ENCODE assay signal across 20 mouse cellular contexts in the genomic region with DNA sequence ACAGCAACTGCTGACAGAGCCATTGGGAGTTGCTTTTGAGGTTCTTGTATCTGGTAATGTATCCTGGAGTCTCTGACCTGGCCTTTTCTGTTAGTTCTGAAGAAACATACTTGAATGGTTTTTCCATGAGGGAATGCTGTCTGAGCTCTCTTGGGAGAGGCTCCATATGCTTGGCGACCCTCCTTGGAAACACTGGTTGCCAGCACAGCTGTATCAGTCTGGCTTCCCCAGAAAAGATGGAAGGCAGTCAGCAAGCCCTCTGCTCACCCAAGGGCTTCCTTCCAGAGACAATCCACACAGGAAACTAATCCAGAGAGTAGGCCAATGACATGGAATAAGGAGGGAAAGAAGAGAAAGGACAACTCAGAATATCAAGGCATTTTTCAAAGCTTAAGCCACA.
DNase-seq lines count a peak whose midpoint lies in the region; ATAC-seq and TF ChIP-seq lines count a peak whose summit lies in the region.
"Had no signal": no experiment of that assay in that cellular context is flagged by ENCODE, and none has a peak within 500 bp of the region (broad histone marks: within the 10 kb centered on the region; RNA-seq: fewer than 3 reads in every experiment).

No protein-coding gene starts in this region.

- peak overlapping the region; percentile 44; the same call in 1 of the 2 replicates for H3K27ac ChIP-seq in embryonic facial prominence, embryonic 13.5 days
- no peak overlapping the region for H3K27ac ChIP-seq in embryonic facial prominence, embryonic 10.5 days (replicated peaks)
- H3K27ac ChIP-seq in lung, postnatal 0 days (ENCODE audit: low read length), result no peak overlapping the region
- H3K27ac ChIP-seq in layer of hippocampus, adult 2 months, result no peak overlapping the region
- H3K27ac ChIP-seq: heart, embryonic 13.5 days; hindbrain, embryonic 14.5 days; limb, embryonic 13.5 days; midbrain, embryonic 12.5 days had no signal

- intact Hi-C loops in heart, postnatal 36 days (cut with DNase I), result no loop called here

- H3K27me3 ChIP-seq in embryonic facial prominence, embryonic 13.5 days, result no peaks in the 10 kb centered on the region
- no peaks in the 10 kb centered on the region for H3K27me3 ChIP-seq in embryonic facial prominence, embryonic 10.5 days (replicated peaks; ENCODE audit: low read depth, poor library complexity, severe bottlenecking)
- no peaks in the 10 kb centered on the region for H3K27me3 ChIP-seq in lung, postnatal 0 days (replicated peaks; ENCODE audit: insufficient read depth, low read length)
- H3K27me3 ChIP-seq: heart, embryonic 13.5 days; limb, embryonic 13.5 days; midbrain, embryonic 12.5 days had no signal

- no peaks in the 10 kb centered on the region for H3K36me3 ChIP-seq in embryonic facial prominence, embryonic 13.5 days
- no peaks in the 10 kb centered on the region for H3K36me3 ChIP-seq in embryonic facial prominence, embryonic 10.5 days (replicated peaks)
- H3K36me3 ChIP-seq in lung, postnatal 0 days (ENCODE audit: insufficient read depth, low read length), result no peaks in the 10 kb centered on the region
- H3K36me3 ChIP-seq: heart, embryonic 13.5 days; limb, embryonic 13.5 days; midbrain, embryonic 12.5 days had no signal

- H3K4me2 ChIP-seq in embryonic facial prominence, embryonic 13.5 days, result no peak overlapping the region
- no peak overlapping the region for H3K4me2 ChIP-seq in lung, postnatal 0 days (replicated peaks; ENCODE audit: low read depth, low read length)
- H3K4me2 ChIP-seq: heart, embryonic 13.5 days; hindbrain, embryonic 14.5 days; limb, embryonic 13.5 days; lung, embryonic 14.5 days; midbrain, embryonic 12.5 days had no signal

- ATAC-seq in embryonic facial prominence, embryonic 13.5 days (ENCODE audit: insufficient number of reproducible peaks, insufficient read depth, low FRiP score, low TSS enrichment, low read depth), result no peak
- no peak for ATAC-seq in lung, postnatal 0 days
- ATAC-seq: forebrain, postnatal 0 days; intestine, embryonic 16.5 days had no signal

- DNase-seq in embryonic facial prominence, embryonic 10.5 days (ENCODE audit: low spot score), result no peak
- peak; percentile 9 to 11 for DNase-seq in lung, adult 18-20 months
- DNase-seq in lung, postnatal 0 days (ENCODE audit: low spot score), result no peak
- peak; percentile 68 for DNase-seq in gastrocnemius, postnatal 25 days
- DNase-seq in heart, postnatal 36 days, result peak; percentile 56 to 63
- no peak for DNase-seq in adrenal gland, adult 2 months
- DNase-seq in layer of hippocampus, adult 2 months (ENCODE audit: low spot score in 2 of 2), result no peak
- DNase-seq: adrenal gland, postnatal 14 days; cerebellum, adult 9-10 months; embryo, embryonic 11 days; forebrain, postnatal 0 days; lung, embryonic 14.5 days; thymus, postnatal 36 days had no signal

- H3K4me3 ChIP-seq in embryonic facial prominence, embryonic 13.5 days, result no peak overlapping the region
- H3K4me3 ChIP-seq in embryonic facial prominence, embryonic 10.5 days, result no peak overlapping the region
- H3K4me3 ChIP-seq in lung, postnatal 0 days (ENCODE audit: low read depth, low read length), result no peak overlapping the region
- no peak overlapping the region for H3K4me3 ChIP-seq in layer of hippocampus, adult 2 months
- H3K4me3 ChIP-seq: heart, embryonic 13.5 days; limb, embryonic 13.5 days; midbrain, embryonic 12.5 days; myocyte had no signal

- no peak for TF ChIP-seq CTCF in lung, postnatal 0 days (IDR thresholded peaks at IDR 0.05)
- no peak for TF ChIP-seq CTCF in layer of hippocampus, adult 2 months (conservative IDR thresholded peaks at IDR 0.05)

- WGBS in embryonic facial prominence, embryonic 13.5 days, result 54% methylated on average over 1 of the region's 1 CpGs
- 69% methylated on average over 1 of the region's 1 CpGs for WGBS in embryonic facial prominence, embryonic 10.5 days
- WGBS in lung, postnatal 0 days, result 63% methylated on average over 1 of the region's 1 CpGs

- H3K9me3 ChIP-seq in embryonic facial prominence, embryonic 13.5 days, result no peaks in the 10 kb centered on the region
- H3K9me3 ChIP-seq in embryonic facial prominence, embryonic 10.5 days, result no peaks in the 10 kb centered on the region
- no peaks in the 10 kb centered on the region for H3K9me3 ChIP-seq in lung, postnatal 0 days (ENCODE audit: low read length)
- H3K9me3 ChIP-seq: heart, embryonic 13.5 days; limb, embryonic 13.5 days; midbrain, embryonic 12.5 days had no signal

- peaks cover 8% of the 10 kb centered on the region; the same call in 1 of the 2 replicates for H3K4me1 ChIP-seq in embryonic facial prominence, embryonic 13.5 days
- no peaks in the 10 kb centered on the region for H3K4me1 ChIP-seq in embryonic facial prominence, embryonic 10.5 days
- no peaks in the 10 kb centered on the region for H3K4me1 ChIP-seq in lung, postnatal 0 days (ENCODE audit: insufficient read depth, low read depth, low read length)
- H3K4me1 ChIP-seq: heart, embryonic 13.5 days; limb, embryonic 13.5 days; midbrain, embryonic 12.5 days had no signal

- TF ChIP-seq EP300 in lung, postnatal 0 days (IDR thresholded peaks at IDR 0.05), result no peak

- no peak overlapping the region for H3K9ac ChIP-seq in embryonic facial prominence, embryonic 13.5 days
- H3K9ac ChIP-seq in lung, postnatal 0 days (replicated peaks; ENCODE audit: low read depth), result no peak overlapping the region
- H3K9ac ChIP-seq: forebrain, postnatal 0 days; heart, embryonic 13.5 days; hindbrain, embryonic 14.5 days; limb, embryonic 13.5 days; lung, embryonic 14.5 days; midbrain, embryonic 12.5 days had no signal

Comparison
In these comparisons a context has a peak if more than half of its experiments do, and no peak if none do; other contexts are left out.
1. DNase-seq: peak in lung, adult 18-20 months (2 of 2), gastrocnemius, postnatal 25 days (single experiment) and heart, postnatal 36 days (2 of 2); none in embryonic facial prominence, embryonic 10.5 days (single experiment), lung, postnatal 0 days (single experiment), adrenal gland, adult 2 months (single experiment) and layer of hippocampus, adult 2 months (0 of 2).